Mouse (Mus musculus) intestine, postnatal 0 days (tissue): ENCODE measurements around the gene Snai1. TPM values are rescaled to one million over a fixed set of nuclear protein-coding genes. Genes with fewer than 3 reads are reported as not detected.

Source experiments
- ATAC-seq: fragments of 200-750 bp; cut with Nextera tagmentation; 2 replicates; pipeline ENCODE4 v1.8.0; 2017; ENCODE audit warnings: mild to moderate bottlenecking, moderate TSS enrichment, moderate library complexity
- H3K27ac ChIP-seq: fragments of 300-500 bp; sonication (generic); 2 replicates; pipeline ENCODE4 v1.5.1; 2014; ENCODE audit warnings: mild to moderate bottlenecking, low read depth, low read length, moderate library complexity
- H3K27me3 ChIP-seq: fragments of 300-500 bp; sonication (generic); replicated peaks from 2 replicates; pipeline ENCODE4 v1.6.1; 2014; ENCODE audit warnings: low read length, mixed read lengths; ENCODE audit not compliant: control insufficient read depth, insufficient read depth
- H3K36me3 ChIP-seq: fragments of 300-500 bp; sonication (generic); 2 replicates; pipeline ENCODE4 v1.6.1; 2014; ENCODE audit warnings: mild to moderate bottlenecking, moderate library complexity; ENCODE audit not compliant: control insufficient read depth, insufficient read depth
- H3K4me1 ChIP-seq: fragments of 300-500 bp; sonication (generic); replicated peaks from 2 replicates; pipeline ENCODE4 v1.6.1; 2014; ENCODE audit warnings: antibody characterized with exemption, low read length, mixed read lengths; ENCODE audit not compliant: control insufficient read depth, insufficient read depth
- H3K4me2 ChIP-seq: fragments of 300-500 bp; sonication (generic); replicated peaks from 2 replicates; pipeline ENCODE4 v1.6.1; 2014; ENCODE audit warnings: low read depth, mild to moderate bottlenecking, moderate library complexity
- H3K4me3 ChIP-seq: fragments of 300-500 bp; sonication (generic); 2 replicates; pipeline ENCODE4 v1.5.1; 2014; ENCODE audit warnings: low read depth, low read length
- H3K9ac ChIP-seq: fragments of 300-500 bp; sonication (generic); 2 replicates; pipeline ENCODE4 v1.6.1; 2014; ENCODE audit warnings: mild to moderate bottlenecking, low read depth, low read length
- H3K9me3 ChIP-seq: fragments of 300-500 bp; sonication (generic); 2 replicates; pipeline ENCODE4 v1.6.1; 2016; ENCODE audit warnings: mixed run types; ENCODE audit not compliant: control insufficient read depth
- CTCF ChIP-seq: sonication (generic); IDR thresholded peaks from 2 replicates; pipeline ENCODE4 v1.5.1; 2016; ENCODE audit warnings: low read depth, mild to moderate bottlenecking, control low read depth, antibody characterized with exemption, moderate library complexity
- WGBS: fragments of 180-500 bp; shearing (Covaris S2); extraction: QIAGEN DNeasy Blood & Tissue Kit; methylation state at CpG from one replicate; pipeline ENCODE4 v1.1.7; 2014; 5-methylcytosine and 5-hydroxymethylcytosine counted together
- polyA plus RNA-seq: library from polyadenylated mRNA; unstranded; fragments of >200 nt; fragmentation: Nextera tagmentation; extraction: Ambion mirVana; gene quantifications from 2 replicates; pipeline ENCODE4 v1.2.1, GENCODE M21; 2015

The Snai1 gene
- polyA plus RNA-seq, 1 experiment from 2014 or later, result 8.0 TPM

GRCm38 (mm10) chr2:167546447-167547195, 8.6 kb downstream of the Snai1 start:
- H3K27me3 ChIP-seq, result no peaks in the 10 kb centered on the region
- no peak overlapping the region for H3K9ac ChIP-seq
- no peak overlapping the region for H3K27ac ChIP-seq
- no peak for TF ChIP-seq CTCF
- no peaks in the 10 kb centered on the region for H3K4me1 ChIP-seq
- 83% methylated on average over 18 of the region's 18 CpGs for WGBS
- H3K4me3 ChIP-seq, result no peak overlapping the region
- no peak overlapping the region for H3K4me2 ChIP-seq
- peaks cover 8% of the 10 kb centered on the region; the same call in 1 of the 2 replicates for H3K36me3 ChIP-seq
- H3K9me3 ChIP-seq, result no peaks in the 10 kb centered on the region
- no peak for ATAC-seq

- no peaks in the 10 kb centered on the region for H3K36me3 ChIP-seq
- ATAC-seq, result no peak
- TF ChIP-seq CTCF, result no peak
- no peak overlapping the region for H3K4me3 ChIP-seq
- no peaks in the 10 kb centered on the region for H3K27me3 ChIP-seq
- no peaks in the 10 kb centered on the region for H3K9me3 ChIP-seq
- no peaks in the 10 kb centered on the region for H3K4me1 ChIP-seq
- H3K4me2 ChIP-seq, result no peak overlapping the region
- 90% methylated on average over 8 of the region's 8 CpGs for WGBS
- H3K27ac ChIP-seq, result no peak overlapping the region
- H3K9ac ChIP-seq, result no peak overlapping the region
These were observed 9.4 kb downstream of the Snai1 start for GRCm38 (mm10) chr2:167547444-167547843.

- no peaks in the 10 kb centered on the region for H3K4me1 ChIP-seq
- 71% methylated on average over 7 of the region's 7 CpGs for WGBS
- H3K9me3 ChIP-seq, result no peaks in the 10 kb centered on the region
- ATAC-seq, result no peak
- TF ChIP-seq CTCF, result no peak
- no peaks in the 10 kb centered on the region for H3K27me3 ChIP-seq
- H3K4me3 ChIP-seq, result no peak overlapping the region
- no peak overlapping the region for H3K27ac ChIP-seq
- no peak overlapping the region for H3K4me2 ChIP-seq
- no peaks in the 10 kb centered on the region for H3K36me3 ChIP-seq
- no peak overlapping the region for H3K9ac ChIP-seq
These were observed 11.0 kb downstream of the Snai1 start for GRCm38 (mm10) chr2:167548961-167549360.

- WGBS, result 73% methylated on average over 8 of the region's 8 CpGs
- Histone ChIP-seq H3K4me1 (no peaks in the 10 kb centered on the region), H3K9me3 (no peaks in the 10 kb centered on the region), H3K4me3 (no peak overlapping the region), H3K27ac (no peak overlapping the region), H3K9ac (no peak overlapping the region), H3K4me2 (no peak overlapping the region), H3K27me3 (no peaks in the 10 kb centered on the region), H3K36me3 (no peaks in the 10 kb centered on the region)
- no peak for ATAC-seq
- no peak for TF ChIP-seq CTCF
These were observed 12.4 kb downstream of the Snai1 start for GRCm38 (mm10) chr2:167550341-167550854.

- no peak for ATAC-seq
- no peak overlapping the region for H3K27ac ChIP-seq
- 77% methylated on average over 8 of the region's 8 CpGs for WGBS
- no peaks in the 10 kb centered on the region for H3K9me3 ChIP-seq
- TF ChIP-seq CTCF, result no peak
- no peak overlapping the region for H3K9ac ChIP-seq
- H3K4me1 ChIP-seq, result no peaks in the 10 kb centered on the region
- no peaks in the 10 kb centered on the region for H3K36me3 ChIP-seq
- H3K4me2 ChIP-seq, result no peak overlapping the region
- H3K4me3 ChIP-seq, result no peak overlapping the region
- no peaks in the 10 kb centered on the region for H3K27me3 ChIP-seq
These were observed 13.4 kb downstream of the Snai1 start for GRCm38 (mm10) chr2:167551342-167551920.

- no peak overlapping the region for H3K4me2 ChIP-seq
- H3K36me3 ChIP-seq, result no peaks in the 10 kb centered on the region
- no peaks in the 10 kb centered on the region for H3K27me3 ChIP-seq
- WGBS, result 82% methylated on average over 4 of the region's 4 CpGs
- no peak for TF ChIP-seq CTCF
- no peak overlapping the region for H3K4me3 ChIP-seq
- H3K9ac ChIP-seq, result no peak overlapping the region
- no peaks in the 10 kb centered on the region for H3K4me1 ChIP-seq
- no peaks in the 10 kb centered on the region for H3K9me3 ChIP-seq
- ATAC-seq, result no peak
- H3K27ac ChIP-seq, result no peak overlapping the region
These were observed 14.3 kb downstream of the Snai1 start for GRCm38 (mm10) chr2:167552292-167552691.
